Mouse (Mus musculus): ENCODE results near the gene Kcnj11. TPM values are rescaled to one million over a fixed set of nuclear protein-coding genes. Genes with fewer than 3 reads are reported as not detected.

Gene Kcnj11
- polyA plus RNA-seq, 1 experiment from 2014 or later = 2.6 TPM

Other genes starting within 250 kb of the Kcnj11 start
- gene Kdelr1, start 228.0 kb downstream of the Kcnj11 start, polyA plus RNA-seq (2015; fragmentation: Nextera tagmentation; extraction: Ambion mirVana) = 31.6 and 33.9 TPM in 2 replicates
- 0.48 TPM in 2 replicates for gene Grin2d, start 222.4 kb downstream of the Kcnj11 start, polyA plus RNA-seq (2015; fragmentation: Nextera tagmentation; extraction: Ambion mirVana)
- 0.62 and 0.92 TPM in 2 replicates for gene Syngr4, start 204.1 kb downstream of the Kcnj11 start, polyA plus RNA-seq (2015; fragmentation: Nextera tagmentation; extraction: Ambion mirVana)
- gene Tmem143, start 203.8 kb downstream of the Kcnj11 start, polyA plus RNA-seq (2015; fragmentation: Nextera tagmentation; extraction: Ambion mirVana) = 3.7 and 4.3 TPM in 2 replicates
- gene Emp3, start 179.4 kb downstream of the Kcnj11 start, polyA plus RNA-seq (2015; fragmentation: Nextera tagmentation; extraction: Ambion mirVana) = 13.2 and 16.6 TPM in 2 replicates
- 2.5 and 3.5 TPM in 2 replicates for gene Ccdc114, start 176.7 kb downstream of the Kcnj11 start, polyA plus RNA-seq (2015; fragmentation: Nextera tagmentation; extraction: Ambion mirVana)
- 0.13 and 0.28 TPM in 2 replicates for gene Abcc6, start 70.5 kb downstream of the Kcnj11 start, polyA plus RNA-seq (2015; fragmentation: Nextera tagmentation; extraction: Ambion mirVana)
- gene Nomo1, start 67.1 kb downstream of the Kcnj11 start, polyA plus RNA-seq (2015; fragmentation: Nextera tagmentation; extraction: Ambion mirVana) = 30.7 and 32.3 TPM in 2 replicates
- gene Abcc8, start 79.3 kb upstream of the Kcnj11 start, polyA plus RNA-seq (2015; fragmentation: Nextera tagmentation; extraction: Ambion mirVana) = 6.9 and 10.2 TPM in 2 replicates
- 2.7 and 2.8 TPM in 2 replicates for gene Ush1c, start 137.7 kb upstream of the Kcnj11 start, polyA plus RNA-seq (2015; fragmentation: Nextera tagmentation; extraction: Ambion mirVana)
- not detected in 2 replicates for gene Otog, start 140.2 kb upstream of the Kcnj11 start, polyA plus RNA-seq (2015; fragmentation: Nextera tagmentation; extraction: Ambion mirVana)

All from forebrain, embryonic 13.5 days (tissue).